Mouse (Mus musculus) kidney, postnatal 0 days (tissue): ENCODE measurements around the gene Ptpra. TPM values are rescaled to one million over a fixed set of nuclear protein-coding genes. Genes with fewer than 3 reads are reported as not detected.

Source experiments
- ATAC-seq: fragments of 200-750 bp; cut with Nextera tagmentation; replicated peaks from 2 replicates; pipeline ENCODE4 v1.8.0; 2017; ENCODE audit warnings: low read depth, moderate number of reproducible peaks, moderate TSS enrichment, moderate library complexity; ENCODE audit not compliant: low FRiP score
- DNase-seq: peaks from one replicate; pipeline ENCODE4 v3.0.0-alpha.2; 2016; ENCODE audit warnings: low spot score
- H3K27ac ChIP-seq: fragments of 300-500 bp; sonication (generic); 2 replicates; pipeline ENCODE4 v1.5.1; 2014; ENCODE audit warnings: mild to moderate bottlenecking
- H3K27me3 ChIP-seq: fragments of 300-500 bp; sonication (generic); 2 replicates; pipeline ENCODE4 v1.6.1; 2014; ENCODE audit warnings: low read length, mixed read lengths; ENCODE audit not compliant: insufficient read depth
- H3K36me3 ChIP-seq: fragments of 300-500 bp; sonication (generic); 2 replicates; pipeline ENCODE4 v1.6.1; 2014; ENCODE audit warnings: low read length, mixed read lengths; ENCODE audit not compliant: insufficient read depth
- H3K4me1 ChIP-seq: fragments of 300-500 bp; sonication (generic); replicated peaks from 2 replicates; pipeline ENCODE4 v1.6.1; 2014; ENCODE audit warnings: antibody characterized with exemption, low read length, mixed read lengths; ENCODE audit not compliant: insufficient read depth
- H3K4me2 ChIP-seq: fragments of 300-500 bp; sonication (generic); 2 replicates; pipeline ENCODE4 v1.6.1; 2014; ENCODE audit warnings: mild to moderate bottlenecking, low read length, moderate library complexity, mixed read lengths
- H3K4me3 ChIP-seq: fragments of 300-500 bp; sonication (generic); replicated peaks from 2 replicates; pipeline ENCODE4 v1.5.1; 2014; ENCODE audit warnings: low read depth, low read length
- H3K9ac ChIP-seq: fragments of 300-500 bp; sonication (generic); 2 replicates; pipeline ENCODE4 v1.6.1; 2014; ENCODE audit warnings: low read depth, low read length
- H3K9me3 ChIP-seq: fragments of 300-500 bp; sonication (generic); replicated peaks from 2 replicates; pipeline ENCODE4 v1.6.1; 2016; ENCODE audit warnings: low read length, inconsistent platforms, mixed read lengths
- CTCF ChIP-seq: IDR thresholded peaks from 2 replicates; pipeline ENCODE4 v1.5.1; 2016; ENCODE audit warnings: antibody characterized with exemption, low read depth, mild to moderate bottlenecking, moderate library complexity
- WGBS: fragments of 180-500 bp; shearing (Covaris S2); extraction: QIAGEN DNeasy Blood & Tissue Kit; methylation state at CpG from one replicate; pipeline ENCODE4 v1.1.7; 2014; 5-methylcytosine and 5-hydroxymethylcytosine counted together
- polyA plus RNA-seq: library from polyadenylated mRNA; unstranded; fragments of >200 nt; fragmentation: Nextera tagmentation; extraction: Ambion mirVana; gene quantifications from 2 replicates; pipeline ENCODE4 v1.2.1, GENCODE M21; 2015

Gene Ptpra
- polyA plus RNA-seq, 1 experiment from 2014 or later: 80.3 TPM

- DNase-seq (no peak), ATAC-seq (no peak)
- H3K4me1 ChIP-seq: no peaks in the 10 kb centered on the region
- no peak for TF ChIP-seq CTCF
- peaks cover 12% of the 10 kb centered on the region for H3K36me3 ChIP-seq
- H3K9me3 ChIP-seq: no peaks in the 10 kb centered on the region
- H3K27ac ChIP-seq: no peak overlapping the region
- WGBS: 81% methylated on average over 2 of the region's 2 CpGs
- no peak overlapping the region for H3K4me2 ChIP-seq
- no peak overlapping the region for H3K9ac ChIP-seq
- no peak overlapping the region for H3K4me3 ChIP-seq
- no peaks in the 10 kb centered on the region for H3K27me3 ChIP-seq
Observed at GRCm38 (mm10) chr2:130532201-130532600, 82.1 kb downstream of the Ptpra start.

DNA sequence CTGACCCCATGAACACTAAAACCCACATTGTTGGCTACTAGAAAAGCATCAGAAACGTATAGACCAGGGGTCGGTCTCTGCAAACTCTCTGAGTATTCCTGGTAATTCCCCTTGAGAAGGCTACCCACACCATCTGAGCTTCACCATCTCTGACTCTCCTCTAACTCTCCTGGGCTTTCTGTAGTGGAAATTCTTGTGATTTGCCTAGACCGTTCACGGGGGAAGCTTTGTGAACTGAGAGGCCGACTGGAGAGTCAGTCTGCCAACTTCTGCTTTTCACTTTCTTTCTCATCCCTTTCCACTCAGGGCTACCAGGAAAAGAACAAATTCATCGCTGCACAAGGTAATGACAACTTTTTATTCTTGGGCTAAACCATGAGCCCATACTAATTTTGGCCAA lies 84.9 kb downstream of the Ptpra start:
- Histone ChIP-seq H3K9ac (no peak overlapping the region), H3K4me2 (no peak overlapping the region), H3K4me1 (no peaks in the 10 kb centered on the region), H3K9me3 (no peaks in the 10 kb centered on the region), H3K4me3 (no peak overlapping the region), H3K27me3 (no peaks in the 10 kb centered on the region), H3K36me3 (peaks cover 22% of the 10 kb centered on the region), H3K27ac (no peak overlapping the region)
- WGBS: 93% methylated on average over 6 of the region's 6 CpGs
- TF ChIP-seq CTCF: no peak
- ATAC-seq (no peak), DNase-seq (no peak)

DNA sequence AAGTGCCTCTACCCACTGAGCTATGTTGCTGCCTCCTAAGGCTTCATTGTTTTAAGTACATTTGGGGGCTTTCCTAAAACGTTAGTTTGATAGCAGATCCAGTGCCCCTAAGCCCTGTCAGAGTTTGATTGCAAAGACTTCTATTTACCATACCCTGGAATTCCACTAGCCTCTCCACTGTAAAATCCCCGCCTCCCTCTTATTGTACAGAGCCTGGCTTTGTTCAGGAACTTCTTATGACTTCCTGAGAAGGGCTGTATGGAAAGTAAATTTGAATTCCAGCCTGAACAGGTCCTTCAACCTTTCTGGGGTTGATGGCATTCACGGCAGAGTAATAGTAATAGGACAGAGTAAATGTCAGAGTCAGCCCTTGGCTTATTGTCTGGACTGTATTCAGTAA lies 86.8 kb downstream of the Ptpra start:
- Histone ChIP-seq H3K4me3 (no peak overlapping the region), H3K4me1 (no peaks in the 10 kb centered on the region), H3K9me3 (no peaks in the 10 kb centered on the region), H3K4me2 (no peak overlapping the region), H3K9ac (no peak overlapping the region), H3K36me3 (peaks cover 38% of the 10 kb centered on the region), H3K27me3 (no peaks in the 10 kb centered on the region), H3K27ac (no peak overlapping the region)
- TF ChIP-seq CTCF: no peak
- WGBS: 76% methylated on average over 3 of the region's 3 CpGs
- ATAC-seq (no peak), DNase-seq (no peak)

- Histone ChIP-seq H3K9me3 (no peaks in the 10 kb centered on the region), H3K9ac (no peak overlapping the region), H3K36me3 (peaks cover 56% of the 10 kb centered on the region), H3K4me3 (no peak overlapping the region), H3K4me1 (no peaks in the 10 kb centered on the region), H3K27ac (no peak overlapping the region), H3K27me3 (no peaks in the 10 kb centered on the region), H3K4me2 (no peak overlapping the region)
- no peak for DNase-seq
- no peak for TF ChIP-seq CTCF
- 91% methylated on average over 8 of the region's 8 CpGs for WGBS
- no peak for ATAC-seq
Observed at GRCm38 (mm10) chr2:130538876-130539546, 88.9 kb downstream of the Ptpra start.

DNA sequence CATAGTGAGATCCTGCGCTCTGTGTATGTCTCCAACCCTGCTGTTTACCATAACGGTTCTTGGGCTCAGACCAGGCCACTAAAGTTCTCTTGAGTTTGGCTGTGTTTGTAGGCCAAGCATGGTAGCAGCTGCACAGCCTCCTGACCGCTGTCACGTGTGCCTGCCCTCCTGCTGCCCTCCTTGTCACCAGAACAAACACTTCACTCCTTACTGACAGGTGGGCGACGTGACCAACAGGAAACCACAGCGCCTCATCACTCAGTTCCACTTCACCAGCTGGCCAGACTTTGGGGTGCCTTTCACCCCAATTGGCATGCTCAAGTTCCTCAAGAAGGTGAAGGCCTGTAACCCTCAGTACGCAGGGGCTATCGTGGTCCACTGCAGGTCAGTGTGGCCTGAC lies 90.2 kb downstream of the Ptpra start:
- Histone ChIP-seq H3K4me2 (no peak overlapping the region), H3K27ac (no peak overlapping the region), H3K4me3 (no peak overlapping the region), H3K9ac (no peak overlapping the region), H3K36me3 (peaks cover 64% of the 10 kb centered on the region), H3K27me3 (no peaks in the 10 kb centered on the region), H3K9me3 (no peaks in the 10 kb centered on the region), H3K4me1 (no peaks in the 10 kb centered on the region)
- ATAC-seq (no peak), DNase-seq (no peak)
- no peak for TF ChIP-seq CTCF
- 79% methylated on average over 9 of the region's 9 CpGs for WGBS

DNA sequence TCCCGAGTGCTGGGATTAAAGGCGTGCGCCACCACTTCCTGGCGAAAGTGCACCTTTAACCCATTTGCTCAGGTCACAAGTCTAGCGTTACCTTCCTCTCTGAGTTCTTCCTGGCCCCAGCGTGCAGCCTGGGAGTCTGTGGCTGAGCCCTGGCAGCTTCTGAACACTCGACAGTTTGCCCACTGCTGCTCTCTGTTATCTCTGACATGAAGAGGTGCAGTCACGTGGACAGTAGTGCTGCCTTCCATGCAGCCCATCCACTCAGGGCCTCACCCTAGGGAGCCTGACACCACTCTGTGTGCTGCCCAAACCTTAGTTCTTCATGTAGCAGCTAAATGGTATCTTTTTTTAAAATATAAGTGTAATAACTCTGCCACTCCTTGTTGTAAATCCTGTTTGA lies 96.9 kb downstream of the Ptpra start:
- Histone ChIP-seq H3K36me3 (peaks cover 67% of the 10 kb centered on the region), H3K9ac (no peak overlapping the region), H3K4me1 (no peaks in the 10 kb centered on the region), H3K27me3 (no peaks in the 10 kb centered on the region), H3K9me3 (no peaks in the 10 kb centered on the region), H3K4me2 (no peak overlapping the region), H3K27ac (no peak overlapping the region), H3K4me3 (no peak overlapping the region)
- DNase-seq (no peak), ATAC-seq (no peak)
- no peak for TF ChIP-seq CTCF
- 83% methylated on average over 8 of the region's 8 CpGs for WGBS

- H3K36me3 ChIP-seq: peaks cover 33% of the 10 kb centered on the region
- no peaks in the 10 kb centered on the region for H3K9me3 ChIP-seq
- DNase-seq (no peak), ATAC-seq (no peak)
- WGBS: 83% methylated on average over 7 of the region's 7 CpGs
- H3K4me1 ChIP-seq: no peaks in the 10 kb centered on the region
- no peak overlapping the region for H3K9ac ChIP-seq
- no peak for TF ChIP-seq CTCF
- H3K27me3 ChIP-seq: no peaks in the 10 kb centered on the region
- no peak overlapping the region for H3K4me3 ChIP-seq
- no peak overlapping the region for H3K4me2 ChIP-seq
- no peak overlapping the region for H3K27ac ChIP-seq
Observed at GRCm38 (mm10) chr2:130554841-130555240, 104.8 kb downstream of the Ptpra start.
